Mouse (Mus musculus) gonadal fat pad, adult 2 months (tissue): ENCODE results near the gene Nrg4. TPM values are rescaled to one million over a fixed set of nuclear protein-coding genes. Genes with fewer than 3 reads are reported as not detected.

Source experiments
- DNase-seq: peaks from one replicate; pipeline ENCODE4 v3.0.0-alpha.2; 2012; ENCODE audit warnings: low read depth
- polyA plus RNA-seq: library from polyadenylated mRNA; depleted of rRNA; stranded (reverse); fragments of >200 nt; gene quantifications from 2 replicates; pipeline ENCODE4 v1.2.3, GENCODE M21; 2012; rRNA removed

The Nrg4 gene
- polyA plus RNA-seq, 1 experiment: 61.5 TPM

DNA sequence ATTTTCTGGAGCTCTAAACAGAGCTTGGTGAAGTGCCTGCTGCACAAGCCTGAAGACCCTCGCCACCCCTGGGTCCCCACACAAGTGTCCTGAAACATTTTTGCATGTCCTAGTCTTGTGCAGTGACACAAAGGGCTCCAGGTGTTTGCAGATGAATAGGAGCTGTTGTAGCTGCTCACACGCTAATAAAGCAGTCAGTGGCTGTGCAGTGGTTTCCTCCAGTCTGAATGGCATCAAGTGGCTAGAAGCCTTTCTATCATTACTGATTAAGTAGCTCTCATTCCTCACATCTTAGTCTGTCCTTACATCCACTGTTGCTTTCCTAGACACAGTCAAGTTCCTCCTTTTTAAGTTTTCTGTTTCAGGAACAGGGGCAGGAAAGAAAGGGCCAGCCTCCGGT, 111.0 kb downstream of the Nrg4 start:
- DNase-seq: no peak

DNA sequence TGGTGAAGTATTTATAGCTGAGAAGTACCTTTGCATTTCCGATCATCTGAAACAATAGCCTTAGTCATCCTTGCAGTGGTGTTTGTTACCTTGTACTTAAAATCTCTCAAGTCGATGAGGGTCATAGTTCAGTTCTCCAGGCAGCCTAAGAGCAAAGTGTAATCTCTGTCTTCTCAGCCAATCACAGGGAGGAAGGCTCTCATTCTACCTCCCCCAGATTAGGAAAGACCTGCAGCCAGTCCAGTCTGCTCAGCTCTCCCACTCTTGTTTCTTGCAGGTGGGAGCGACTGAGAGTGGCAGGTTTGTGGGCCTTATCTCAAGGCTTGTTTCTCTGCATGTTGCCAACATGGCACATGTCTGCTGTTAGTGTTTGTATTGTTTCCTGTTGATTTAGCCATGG, 111.6 kb downstream of the Nrg4 start:
- DNase-seq: no peak

DNA sequence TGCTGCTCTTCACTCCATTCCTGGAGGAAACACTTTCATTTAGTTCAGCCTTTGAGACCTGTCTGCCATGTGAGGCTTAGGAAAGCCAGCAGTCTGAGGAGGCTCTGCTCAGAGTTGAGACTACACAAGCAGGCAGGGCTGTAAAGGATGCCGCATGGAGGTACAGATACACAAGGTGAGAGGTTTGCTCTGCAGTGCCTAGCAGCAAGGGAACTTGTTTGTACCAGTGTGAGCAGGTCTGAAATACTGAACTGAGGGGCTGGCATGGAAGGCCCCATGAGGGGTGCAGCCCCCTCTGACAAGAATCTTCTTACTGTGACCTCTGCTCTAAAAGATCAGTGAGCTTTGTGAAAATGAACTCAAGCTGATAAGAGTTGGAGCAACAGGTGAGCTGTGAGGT, 113.2 kb downstream of the Nrg4 start:
- no peak for DNase-seq

DNA sequence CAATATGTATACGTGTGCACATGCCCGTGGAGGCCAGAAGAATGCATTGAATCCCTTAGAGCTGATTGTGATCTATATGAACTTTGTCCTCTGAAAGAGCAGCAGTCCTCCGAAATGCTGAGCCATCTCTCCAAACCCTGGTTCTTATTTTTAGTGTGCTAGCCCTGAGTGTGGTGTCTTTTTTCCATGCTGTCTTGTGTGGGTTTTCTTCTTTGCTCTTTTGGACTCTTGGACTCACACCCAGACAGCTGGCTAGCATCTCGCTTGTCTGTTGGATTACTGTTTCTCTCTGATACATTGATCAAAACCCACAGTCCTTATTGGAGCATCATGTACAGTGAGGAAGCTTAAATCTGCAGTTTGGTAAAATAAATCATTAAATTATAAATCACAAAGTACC, 115.0 kb downstream of the Nrg4 start:
- DNase-seq: no peak

DNA sequence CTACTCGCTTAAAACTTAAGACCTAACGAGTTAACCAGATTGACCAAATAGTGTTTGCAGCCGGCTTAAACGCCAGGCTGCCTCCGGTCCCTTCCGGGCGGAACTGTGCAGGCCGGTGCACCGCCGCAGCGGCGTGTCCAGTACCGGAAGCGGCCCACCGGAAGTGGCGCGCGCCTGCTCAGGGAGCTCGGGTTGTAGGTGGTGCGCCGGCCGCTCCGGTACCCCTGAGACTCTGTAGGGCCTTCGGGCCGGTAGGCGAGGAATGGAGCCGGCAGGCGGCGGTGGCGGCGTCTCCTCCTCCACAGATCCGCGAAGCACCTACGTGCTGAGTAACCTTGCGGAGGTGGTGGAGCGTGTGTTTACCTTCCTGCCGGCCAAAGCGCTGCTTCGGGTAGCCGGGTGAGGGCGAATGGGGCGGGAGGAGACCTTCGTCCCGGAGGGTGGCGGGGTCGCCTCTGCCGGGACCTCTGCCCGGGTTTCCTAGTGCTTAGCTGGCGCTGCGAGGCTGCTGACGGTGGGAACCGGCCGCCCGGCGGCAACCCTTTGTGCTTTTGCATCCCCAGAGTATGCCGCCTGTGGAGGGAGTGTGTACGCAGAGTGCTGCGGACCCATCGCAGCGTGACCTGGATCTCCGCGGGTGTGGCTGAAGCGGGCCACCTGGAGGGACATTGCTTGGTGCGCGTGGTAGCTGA, 117.7 kb downstream of the Nrg4 start, which contains the start of gene Fbxo22:
TSS of gene Fbxo22 (plus strand) at position 136 of the 692 bp plus-strand sequence.
- no peak for DNase-seq

DNA sequence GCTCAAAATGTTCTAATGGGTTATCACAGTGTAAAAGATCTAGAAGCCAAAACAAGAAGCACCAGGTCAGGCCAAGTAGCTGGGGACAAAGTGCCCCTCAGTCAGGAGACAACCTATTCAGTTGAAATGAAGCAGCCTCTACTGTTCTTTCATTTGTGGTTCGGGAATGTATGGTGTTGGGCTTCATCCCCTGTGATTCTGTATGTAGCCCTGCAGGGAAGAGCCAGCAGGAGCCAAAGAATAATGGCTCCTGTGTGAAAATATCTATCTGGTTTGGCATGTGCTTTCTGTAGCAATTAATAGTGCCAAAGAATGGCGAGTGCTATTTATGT, 118.2 kb downstream of the Nrg4 start:
- DNase-seq: no peak

DNA sequence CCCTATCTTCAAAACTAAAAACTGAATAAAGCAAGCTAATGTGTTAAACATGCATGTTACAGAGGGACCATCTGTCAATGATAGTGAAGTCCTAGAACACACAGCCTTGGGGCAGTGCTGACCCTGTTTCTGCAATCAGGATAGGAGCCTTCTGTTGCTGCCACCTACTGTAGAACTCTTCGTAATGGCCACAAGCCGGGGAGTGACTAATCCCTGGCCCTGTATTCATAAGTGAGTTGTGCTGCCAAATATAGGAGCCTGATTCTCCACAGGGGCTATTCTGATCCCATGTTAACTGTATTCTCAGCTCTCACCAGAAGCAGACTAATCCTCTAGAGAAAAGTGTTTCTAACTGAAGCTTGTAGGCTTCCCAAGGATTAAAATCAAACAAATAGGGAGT, 127.3 kb downstream of the Nrg4 start:
- DNase-seq: no peak

DNA sequence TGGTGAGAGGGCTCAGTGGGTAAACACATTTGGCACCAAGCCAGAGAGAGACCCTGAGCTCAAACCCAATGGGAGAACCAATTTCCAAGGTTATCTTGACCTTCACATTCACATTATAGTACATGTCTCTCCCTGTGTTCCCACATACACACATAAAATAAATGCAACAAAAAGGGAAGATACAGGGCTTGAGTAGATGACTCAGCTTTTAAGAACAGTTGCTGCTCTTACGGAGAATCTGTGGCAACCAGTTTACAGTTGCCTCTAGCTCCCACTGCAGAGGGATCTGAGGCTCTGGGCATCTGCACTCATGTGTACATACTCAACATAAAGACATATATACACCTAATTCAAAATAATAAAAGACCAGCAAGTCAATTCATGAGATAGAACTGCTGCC, 128.4 kb downstream of the Nrg4 start:
- no peak for DNase-seq

DNA sequence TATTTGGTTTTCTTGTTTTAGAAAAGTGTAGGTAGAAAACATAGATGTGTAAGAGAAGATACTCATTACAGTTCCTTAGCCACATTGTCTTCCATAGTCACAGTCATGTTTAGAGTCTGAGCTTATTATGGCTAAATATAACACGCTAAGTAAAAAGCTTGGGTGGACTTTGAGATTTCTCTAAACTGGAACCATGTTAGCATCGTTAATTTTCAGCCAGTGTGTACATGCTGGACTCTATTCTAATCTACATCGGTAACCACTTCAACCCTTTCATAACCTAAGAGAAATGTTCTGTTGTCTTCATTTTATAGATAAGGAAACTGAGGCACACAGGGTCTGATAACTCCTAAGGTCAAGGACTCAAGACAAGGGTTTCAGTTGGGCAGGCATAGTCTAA, 130.8 kb downstream of the Nrg4 start:
- no peak for DNase-seq

DNA sequence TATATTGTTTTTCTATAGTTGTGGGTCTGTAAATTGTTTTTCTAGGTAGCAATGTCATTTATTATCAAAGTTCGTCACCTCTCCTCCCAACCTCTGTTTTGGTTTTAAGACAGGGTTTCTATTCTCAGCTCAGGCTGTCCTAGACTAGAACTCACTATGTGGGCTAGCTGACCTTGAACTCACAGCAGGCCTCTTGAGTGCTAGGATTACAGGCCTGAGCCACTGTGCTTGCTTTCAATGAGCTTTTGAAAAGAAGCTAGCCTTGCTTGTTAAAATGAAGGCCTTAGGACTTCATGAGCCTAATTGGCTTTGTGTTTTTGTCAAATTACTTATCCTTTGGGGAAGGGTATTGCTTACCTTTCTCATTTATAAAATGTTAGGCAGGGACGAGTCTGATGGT, 152.4 kb downstream of the Nrg4 start:
- no peak for DNase-seq

DNA sequence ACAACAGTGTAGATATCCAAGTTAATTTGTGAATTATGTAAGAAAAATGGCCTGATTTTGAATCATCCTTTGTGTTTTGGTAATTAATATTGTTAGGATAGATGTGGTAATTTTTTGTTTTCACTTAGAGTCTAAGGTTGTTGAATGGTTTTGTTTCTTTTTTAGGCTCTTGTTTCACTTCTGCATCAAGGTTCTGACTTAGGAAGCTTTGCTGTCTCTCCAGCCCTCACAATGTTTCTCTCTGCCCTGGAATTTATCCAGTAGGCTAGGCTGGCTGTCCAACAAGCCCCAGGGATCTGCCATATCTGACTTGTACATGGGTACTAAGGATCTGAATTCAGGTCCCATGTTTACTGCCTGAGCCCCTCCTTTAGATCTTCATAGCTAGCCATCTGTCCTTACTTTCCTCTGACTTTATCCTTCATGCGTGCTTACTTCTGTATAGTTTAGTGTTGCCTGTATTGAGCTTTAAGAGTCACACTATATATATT, 154.4 kb downstream of the Nrg4 start:
- no peak for DNase-seq

DNA sequence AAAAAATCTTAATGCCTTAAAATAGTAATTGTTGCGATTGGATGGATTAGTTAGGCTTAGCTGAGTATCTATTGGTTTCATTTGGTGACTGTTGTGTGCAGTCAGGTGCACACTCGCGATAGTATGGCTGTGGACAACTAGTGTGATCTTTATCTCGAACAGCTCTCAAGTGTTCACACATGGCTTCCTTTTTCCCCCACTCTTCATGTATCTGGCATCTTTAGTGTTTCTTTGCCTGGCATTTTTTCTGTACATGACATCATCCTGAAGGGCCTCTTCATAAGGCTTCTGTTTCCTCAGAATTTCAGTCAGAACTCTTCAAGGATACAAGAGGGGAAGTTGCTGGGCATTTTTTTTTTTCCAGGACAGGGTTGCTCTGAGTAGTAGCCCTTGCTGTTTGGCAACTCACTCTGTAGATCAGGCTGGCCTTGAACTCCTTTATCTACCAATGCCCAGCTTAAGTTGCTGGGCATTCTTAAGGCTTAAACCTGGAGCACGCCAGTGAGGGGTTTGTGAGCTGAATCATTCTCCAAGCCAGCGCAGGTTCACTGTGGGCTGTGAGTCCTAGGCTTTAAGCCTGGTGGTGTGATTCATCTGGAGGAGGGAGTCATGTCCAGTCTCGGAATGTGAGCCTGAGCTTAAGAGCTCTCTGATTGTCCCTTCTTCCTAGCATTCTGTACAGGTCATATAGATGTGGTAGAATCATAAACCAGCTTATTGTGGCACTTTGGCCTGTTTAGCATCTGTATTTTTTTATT, 155.8 kb downstream of the Nrg4 start:
- no peak for DNase-seq

Other genes starting within 250 kb of the Nrg4 start
- gene Ube2q2, start 178.0 kb downstream of the Nrg4 start, polyA plus RNA-seq: 10.4 and 15.4 TPM in 2 replicates
- 17.4 and 20.2 TPM in 2 replicates for gene Fbxo22, start 117.9 kb downstream of the Nrg4 start, polyA plus RNA-seq
- 0.65 and 1.1 TPM in 2 replicates for gene Tmem266, start 69 bp upstream of the Nrg4 start, polyA plus RNA-seq
- gene Etfa, start 185.4 kb upstream of the Nrg4 start, polyA plus RNA-seq: 78.7 and 86.5 TPM in 2 replicates
- gene Isl2, start 211.8 kb upstream of the Nrg4 start, polyA plus RNA-seq: 0.10 TPM in 1 of 2 replicates, not detected in the other